Mouse (Mus musculus) neural tube, embryonic 15.5 days (tissue): Measurements from ENCODE around the gene Smim12. TPM values are rescaled to one million over a fixed set of nuclear protein-coding genes. Genes with fewer than 3 reads are reported as not detected.

Experiments used
- ATAC-seq: fragments of 200-750 bp; cut with Nextera tagmentation; 2 replicates; pipeline ENCODE4 v1.8.0; 2017; ENCODE audit warnings: mild to moderate bottlenecking, moderate TSS enrichment, moderate library complexity; ENCODE audit not compliant: low FRiP score
- H3K27ac ChIP-seq: fragments of 300-500 bp; sonication (generic); replicated peaks from 2 replicates; pipeline ENCODE4 v1.5.1; 2015; ENCODE audit warnings: mild to moderate bottlenecking, inconsistent platforms
- H3K27me3 ChIP-seq: fragments of 300-500 bp; sonication (generic); replicated peaks from 2 replicates; pipeline ENCODE4 v1.6.1; 2015; ENCODE audit warnings: inconsistent platforms
- H3K36me3 ChIP-seq: fragments of 300-500 bp; sonication (generic); 2 replicates; pipeline ENCODE4 v1.6.1; 2015; ENCODE audit warnings: inconsistent platforms
- H3K4me1 ChIP-seq: fragments of 300-500 bp; sonication (generic); 2 replicates; pipeline ENCODE4 v1.6.1; 2015; ENCODE audit warnings: inconsistent platforms
- H3K4me2 ChIP-seq: fragments of 300-500 bp; sonication (generic); 2 replicates; pipeline ENCODE4 v1.6.1; 2015; ENCODE audit warnings: inconsistent platforms, mild to moderate bottlenecking, moderate library complexity
- H3K4me3 ChIP-seq: fragments of 300-500 bp; sonication (generic); replicated peaks from 2 replicates; pipeline ENCODE4 v1.5.1; 2015; ENCODE audit warnings: mild to moderate bottlenecking, inconsistent platforms
- H3K9ac ChIP-seq: fragments of 300-500 bp; sonication (generic); replicated peaks from 2 replicates; pipeline ENCODE4 v1.6.1; 2015; ENCODE audit warnings: mild to moderate bottlenecking, inconsistent platforms
- H3K9me3 ChIP-seq: fragments of 300-500 bp; sonication (generic); replicated peaks from 2 replicates; pipeline ENCODE4 v1.6.1; 2016; ENCODE audit warnings: inconsistent platforms
- WGBS: fragments of 180-500 bp; shearing (Covaris S2); methylation state at CpG from one replicate; pipeline ENCODE4 v1.1.7; 2015; ENCODE audit warnings: mixed read lengths; 5-methylcytosine and 5-hydroxymethylcytosine counted together
- polyA plus RNA-seq: library from polyadenylated mRNA; unstranded; fragments of >200 nt; fragmentation: Nextera tagmentation; extraction: Ambion mirVana; gene quantifications from 2 replicates; pipeline ENCODE4 v1.2.1, GENCODE M21; 2015

Smim12 gene
- polyA plus RNA-seq, result 61.7 and 68.9 TPM in 2 replicates

DNA sequence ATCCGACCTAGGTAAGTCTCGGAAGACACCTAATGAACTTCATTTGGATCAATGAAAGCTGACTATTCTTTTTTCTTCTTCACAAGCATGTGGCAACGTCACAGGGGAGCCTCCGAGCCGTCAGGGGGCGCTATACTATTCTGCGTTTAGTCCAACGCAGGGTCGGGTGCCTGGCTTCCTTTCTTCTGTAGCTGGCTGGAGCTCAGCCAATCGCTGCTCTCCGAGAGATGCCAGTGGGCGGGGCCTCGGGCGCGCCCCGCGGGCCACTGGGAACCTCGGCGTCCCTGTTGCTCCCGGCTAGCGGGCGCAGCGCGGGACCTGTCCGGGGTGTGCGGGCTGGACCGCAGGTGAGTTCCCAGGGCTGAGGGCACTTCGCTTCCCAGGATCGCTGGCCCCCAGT, at the start of gene Smim12:
Gene Smim12 (plus strand): TSS at position 233 of the 400 bp plus-strand sequence.
- H3K27me3 ChIP-seq, result no peaks in the 10 kb centered on the region
- peaks cover 16% of the 10 kb centered on the region for H3K36me3 ChIP-seq
- H3K4me3 ChIP-seq, result peak within 1 kb of the TSS; percentile 71
- under 1% methylated on average over 29 of the region's 29 CpGs for WGBS
- H3K27ac ChIP-seq, result peak within 1 kb of the TSS; percentile 39
- peak; percentile 96 for ATAC-seq
- H3K4me1 ChIP-seq, result peaks cover 18% of the 10 kb centered on the region
- no peaks in the 10 kb centered on the region for H3K9me3 ChIP-seq
- peak within 1 kb of the TSS; percentile 84 for H3K9ac ChIP-seq
- H3K4me2 ChIP-seq, result peak within 1 kb of the TSS; percentile 93

GRCm38 (mm10) chr4:127194477-127195269, 48.9 kb upstream of the Smim12 start:
- no peak overlapping the region for H3K27ac ChIP-seq
- 68% methylated on average over 25 of the region's 25 CpGs for WGBS

DNA sequence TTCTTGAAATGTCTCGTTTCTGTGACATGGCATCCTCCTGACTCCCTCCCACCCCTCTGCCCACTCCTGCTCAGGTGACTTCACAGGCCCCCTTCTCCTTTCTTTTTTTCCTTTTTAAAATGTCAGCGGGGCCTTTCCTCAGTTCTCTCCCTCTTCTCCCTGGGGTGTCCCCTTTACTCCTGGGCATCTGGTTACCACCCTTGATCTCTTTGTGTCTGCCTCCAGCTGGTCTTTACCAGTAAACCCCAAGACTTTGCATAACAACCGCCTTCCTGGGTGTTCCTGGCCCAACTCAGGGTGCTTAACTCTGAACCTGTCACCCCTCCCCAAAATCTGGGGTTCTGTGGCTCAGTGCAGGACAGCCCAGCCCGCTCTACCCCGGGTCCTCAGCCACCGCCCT, 45.0 kb upstream of the Smim12 start:
- Histone ChIP-seq H3K4me2 (no peak overlapping the region), H3K27ac (no peak overlapping the region), H3K9me3 (no peaks in the 10 kb centered on the region), H3K36me3 (peaks cover 19% of the 10 kb centered on the region), H3K9ac (no peak overlapping the region), H3K4me1 (peaks cover 8% of the 10 kb centered on the region), H3K27me3 (no peaks in the 10 kb centered on the region), H3K4me3 (no peak overlapping the region)
- ATAC-seq, result no peak
- 32% methylated on average over 6 of the region's 6 CpGs for WGBS

More at GRCm38 (mm10) chr4:127194477-127195269, 48.9 kb upstream of the Smim12 start:
- Histone ChIP-seq H3K36me3 (peaks cover 19% of the 10 kb centered on the region), H3K9ac (no peak overlapping the region), H3K4me2 (no peak overlapping the region), H3K4me1 (peaks cover 22% of the 10 kb centered on the region), H3K4me3 (no peak overlapping the region), H3K27me3 (no peaks in the 10 kb centered on the region), H3K9me3 (no peaks in the 10 kb centered on the region)
- no peak for ATAC-seq

DNA sequence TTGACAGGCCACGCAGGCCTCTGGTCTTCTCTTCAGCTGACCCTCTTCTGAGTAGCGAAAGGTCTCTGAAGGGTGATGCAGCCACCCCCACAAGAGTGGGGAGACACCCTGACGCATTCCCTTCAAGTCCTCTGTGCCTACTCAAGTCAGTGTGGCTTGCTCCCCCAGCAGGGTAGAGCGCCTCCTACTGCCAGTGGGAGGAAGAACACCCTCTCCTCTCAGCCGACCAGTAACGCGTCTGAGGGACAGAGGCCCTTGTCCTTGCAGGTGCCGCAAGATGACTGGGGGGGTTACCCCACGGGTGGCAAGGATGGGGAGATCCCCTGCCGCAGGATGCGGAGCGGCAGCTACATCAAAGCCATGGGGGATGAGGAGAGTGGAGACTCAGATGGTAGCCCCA, 44.2 kb upstream of the Smim12 start:
- H3K27ac ChIP-seq, result no peak overlapping the region
- no peak overlapping the region for H3K4me3 ChIP-seq
- no peaks in the 10 kb centered on the region for H3K9me3 ChIP-seq
- H3K36me3 ChIP-seq, result peaks cover 21% of the 10 kb centered on the region
- H3K4me1 ChIP-seq, result peaks cover 2% of the 10 kb centered on the region; the same call in 1 of the 2 replicates
- WGBS, result 73% methylated on average over 12 of the region's 12 CpGs
- no peak overlapping the region for H3K4me2 ChIP-seq
- ATAC-seq, result no peak
- no peak overlapping the region for H3K9ac ChIP-seq
- no peaks in the 10 kb centered on the region for H3K27me3 ChIP-seq

GRCm38 (mm10) chr4:127200164-127200722, 43.3 kb upstream of the Smim12 start:
- H3K4me3 ChIP-seq, result no peak overlapping the region
- ATAC-seq, result no peak
- H3K9me3 ChIP-seq, result no peaks in the 10 kb centered on the region
- H3K4me1 ChIP-seq, result no peaks in the 10 kb centered on the region; the same call in 1 of the 2 replicates
- H3K27me3 ChIP-seq, result no peaks in the 10 kb centered on the region
- H3K4me2 ChIP-seq, result no peak overlapping the region
- peaks cover 20% of the 10 kb centered on the region for H3K36me3 ChIP-seq
- no peak overlapping the region for H3K9ac ChIP-seq
- no peak overlapping the region for H3K27ac ChIP-seq
- 90% methylated on average over 12 of the region's 12 CpGs for WGBS

DNA sequence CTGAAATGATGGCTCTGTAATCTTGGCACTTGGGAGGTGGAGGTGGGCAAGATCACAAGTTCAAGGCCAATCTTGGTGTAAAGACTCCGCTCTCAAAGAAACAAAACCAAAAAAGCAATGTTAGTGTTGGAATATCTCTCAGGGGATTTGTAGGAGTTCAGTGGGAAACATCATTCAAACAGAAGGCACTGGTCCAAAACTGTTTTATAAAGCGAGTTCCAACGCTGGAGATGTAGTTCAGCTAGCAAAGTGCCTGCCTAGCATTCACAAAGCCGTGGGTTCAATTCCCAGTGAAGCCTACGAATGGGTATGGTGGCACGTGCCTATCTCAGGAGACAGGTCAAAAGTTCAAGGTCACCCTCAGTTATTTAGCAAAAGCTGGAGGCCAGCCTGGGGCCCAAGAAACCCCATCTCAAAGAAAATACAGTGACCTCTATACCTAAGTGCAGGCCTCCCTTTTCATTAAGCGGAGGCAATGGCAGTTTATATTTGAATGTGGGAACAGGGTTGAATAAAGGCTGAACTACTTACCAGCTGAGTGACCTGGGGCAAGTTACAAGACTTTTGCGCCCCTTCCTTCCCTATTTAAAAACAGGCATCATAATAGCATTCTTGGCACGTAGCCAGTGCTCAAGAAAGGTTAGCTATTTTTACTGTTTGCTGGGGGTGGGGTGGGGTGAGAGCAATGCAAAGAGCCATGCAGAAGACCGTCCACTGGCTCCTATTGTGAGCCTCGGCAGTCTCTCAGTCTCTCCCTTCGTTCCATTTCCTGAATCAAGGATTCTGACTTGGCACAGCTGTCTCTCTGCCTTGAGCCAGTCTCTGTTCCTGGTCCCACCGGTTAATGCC, 42.6 kb upstream of the Smim12 start:
- Histone ChIP-seq H3K27me3 (no peaks in the 10 kb centered on the region), H3K27ac (no peak overlapping the region), H3K4me3 (no peak overlapping the region), H3K4me2 (no peak overlapping the region), H3K36me3 (peaks cover 13% of the 10 kb centered on the region), H3K9me3 (no peaks in the 10 kb centered on the region), H3K4me1 (no peaks in the 10 kb centered on the region; the same call in 1 of the 2 replicates), H3K9ac (no peak overlapping the region)
- ATAC-seq, result no peak
- 60% methylated on average over 13 of the region's 13 CpGs for WGBS

DNA sequence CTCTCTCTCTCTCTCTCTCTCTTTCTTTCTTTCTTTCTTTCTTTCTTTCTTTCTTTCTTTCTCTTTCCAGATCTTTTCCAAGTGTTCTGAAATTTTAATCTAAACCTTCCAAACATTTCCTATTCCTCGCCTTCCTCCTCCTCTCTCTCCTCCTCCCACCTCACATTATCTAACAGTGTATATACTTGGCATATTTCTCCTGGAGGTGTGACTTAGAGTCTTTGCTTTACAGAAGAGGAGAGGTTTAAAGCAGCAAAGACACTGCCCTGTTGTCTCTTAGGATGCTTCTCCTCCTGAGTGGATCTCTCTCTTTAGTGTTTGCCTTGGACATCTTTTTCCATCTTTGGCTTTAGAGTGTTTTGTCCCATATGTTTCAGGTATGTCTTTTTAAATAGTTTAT, 40.5 kb upstream of the Smim12 start:
- Histone ChIP-seq H3K4me2 (no peak overlapping the region), H3K27me3 (no peaks in the 10 kb centered on the region), H3K27ac (no peak overlapping the region), H3K9me3 (no peaks in the 10 kb centered on the region), H3K9ac (no peak overlapping the region), H3K4me3 (no peak overlapping the region), H3K36me3 (peaks cover 9% of the 10 kb centered on the region), H3K4me1 (no peaks in the 10 kb centered on the region)
- ATAC-seq, result no peak
- WGBS, result 90% methylated on average over 1 of the region's 1 CpGs

DNA sequence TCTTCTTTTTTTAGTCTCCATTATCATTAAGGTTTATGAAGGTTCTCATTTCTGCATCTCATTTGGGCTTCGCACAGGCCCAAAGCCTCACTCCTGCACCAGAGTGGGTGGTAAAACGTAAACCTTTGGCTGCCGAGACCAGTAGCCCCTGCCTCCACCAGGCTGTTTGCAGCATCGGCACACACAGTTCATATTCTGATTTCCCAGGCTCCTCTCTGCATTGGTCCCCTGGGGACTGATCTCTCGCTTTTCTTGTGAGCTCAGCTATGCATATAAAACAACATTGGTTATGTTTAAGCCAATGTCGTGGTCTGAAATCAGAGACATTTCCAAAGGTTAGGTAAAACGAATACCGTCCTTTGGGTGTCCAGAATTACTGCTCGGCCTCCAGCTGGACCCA, 32.3 kb upstream of the Smim12 start:
- Histone ChIP-seq H3K9me3 (no peaks in the 10 kb centered on the region), H3K4me1 (peaks cover 13% of the 10 kb centered on the region), H3K9ac (no peak overlapping the region), H3K36me3 (no peaks in the 10 kb centered on the region), H3K27me3 (peaks cover 14% of the 10 kb centered on the region), H3K4me3 (no peak overlapping the region), H3K27ac (peak overlapping the region; percentile 64), H3K4me2 (no peak overlapping the region)
- peak; percentile 41; the same call in 1 of the 2 replicates for ATAC-seq
- WGBS, result 33% methylated on average over 9 of the region's 9 CpGs

DNA sequence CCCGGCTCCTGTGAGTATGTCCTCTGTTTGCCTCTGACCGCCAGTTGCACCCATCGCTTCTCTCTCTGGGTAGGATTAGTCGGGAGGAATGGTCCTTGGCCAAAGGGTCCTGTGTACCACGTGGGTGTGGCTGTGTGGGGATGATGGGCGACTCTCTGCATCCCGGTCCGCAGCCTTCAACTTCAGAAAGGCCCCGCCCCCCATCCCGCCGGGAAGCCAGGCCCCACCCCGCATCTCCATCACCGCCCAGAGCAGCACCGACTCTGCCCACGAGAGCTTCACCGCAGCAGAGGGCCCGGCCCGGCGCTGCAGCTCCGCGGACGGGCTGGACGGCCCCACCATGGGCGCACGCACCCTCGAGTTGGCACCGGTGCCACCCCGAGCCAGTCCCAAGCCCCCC, 29.1 kb upstream of the Smim12 start:
- H3K9me3 ChIP-seq, result no peaks in the 10 kb centered on the region
- no peak overlapping the region for H3K4me3 ChIP-seq
- H3K4me2 ChIP-seq, result no peak overlapping the region
- H3K9ac ChIP-seq, result no peak overlapping the region
- WGBS, result 23% methylated on average over 28 of the region's 28 CpGs
- H3K27ac ChIP-seq, result no peak overlapping the region
- H3K36me3 ChIP-seq, result no peaks in the 10 kb centered on the region
- H3K27me3 ChIP-seq, result peaks cover 14% of the 10 kb centered on the region
- peaks cover 13% of the 10 kb centered on the region for H3K4me1 ChIP-seq
- ATAC-seq, result no peak

DNA sequence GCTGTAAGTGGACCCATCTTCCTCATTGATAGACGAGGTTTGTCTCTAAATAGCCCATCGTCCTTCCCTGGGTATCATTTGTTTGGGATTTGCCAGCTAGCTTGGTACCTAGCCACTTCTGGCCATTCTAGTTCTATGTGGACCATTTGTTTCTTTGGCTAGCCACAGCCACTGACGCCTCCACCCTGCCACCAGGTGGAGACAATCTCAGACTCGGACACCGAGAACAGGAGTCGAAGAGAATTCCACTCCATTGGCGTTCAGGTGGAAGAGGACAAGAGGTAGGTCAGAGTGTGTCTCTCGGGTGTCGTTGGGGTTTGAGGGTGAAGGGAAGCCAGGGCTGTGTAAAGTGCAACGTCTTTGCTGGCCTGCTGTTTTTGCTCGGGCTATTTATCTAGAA, 28.5 kb upstream of the Smim12 start:
- no peak for ATAC-seq
- Histone ChIP-seq H3K4me3 (no peak overlapping the region), H3K4me1 (peaks cover 13% of the 10 kb centered on the region), H3K9ac (no peak overlapping the region), H3K27me3 (peaks cover 14% of the 10 kb centered on the region), H3K36me3 (no peaks in the 10 kb centered on the region), H3K4me2 (no peak overlapping the region), H3K27ac (no peak overlapping the region), H3K9me3 (no peaks in the 10 kb centered on the region)
- 58% methylated on average over 11 of the region's 11 CpGs for WGBS

- Histone ChIP-seq H3K27ac (no peak overlapping the region), H3K36me3 (no peaks in the 10 kb centered on the region), H3K9ac (no peak overlapping the region), H3K4me1 (peaks cover 9% of the 10 kb centered on the region), H3K9me3 (no peaks in the 10 kb centered on the region), H3K4me2 (no peak overlapping the region), H3K4me3 (no peak overlapping the region), H3K27me3 (peaks cover 14% of the 10 kb centered on the region)
- ATAC-seq, result no peak
- WGBS, result 56% methylated on average over 6 of the region's 9 CpGs
Observed at GRCm38 (mm10) chr4:127215799-127216198, 27.8 kb upstream of the Smim12 start.
